Mouse (Mus musculus) liver, embryonic 13.5 days (tissue): ENCODE measurements around the gene 1810065E05Rik. TPM values are rescaled to one million over a fixed set of nuclear protein-coding genes. Genes with fewer than 3 reads are reported as not detected.

Experiments used
- ATAC-seq: fragments of 200-750 bp; cut with Nextera tagmentation; 2 replicates; pipeline ENCODE4 v1.8.0; 2017; ENCODE audit warnings: low read depth, mild to moderate bottlenecking, moderate number of reproducible peaks, moderate library complexity
- DNase-seq: peaks from one replicate; pipeline ENCODE4 v3.0.0; 2022
- H3K27ac ChIP-seq: fragments of 300-500 bp; sonication (generic); 2 replicates; pipeline ENCODE4 v1.5.1; 2015; ENCODE audit warnings: moderate library complexity, mild to moderate bottlenecking, inconsistent platforms
- H3K27me3 ChIP-seq: fragments of 300-500 bp; sonication (generic); 2 replicates; pipeline ENCODE4 v1.6.1; 2015; ENCODE audit warnings: mild to moderate bottlenecking, inconsistent platforms
- H3K36me3 ChIP-seq: fragments of 300-500 bp; sonication (generic); 2 replicates; pipeline ENCODE4 v1.6.1; 2015; ENCODE audit warnings: mild to moderate bottlenecking, inconsistent platforms
- H3K4me1 ChIP-seq: fragments of 300-500 bp; sonication (generic); replicated peaks from 2 replicates; pipeline ENCODE4 v1.6.1; 2015; ENCODE audit warnings: inconsistent platforms
- H3K4me2 ChIP-seq: fragments of 300-500 bp; sonication (generic); 2 replicates; pipeline ENCODE4 v1.6.1; 2015; ENCODE audit warnings: inconsistent platforms, mild to moderate bottlenecking, moderate library complexity
- H3K4me3 ChIP-seq: fragments of 300-500 bp; sonication (generic); replicated peaks from 2 replicates; pipeline ENCODE4 v1.5.1; 2015; ENCODE audit warnings: mild to moderate bottlenecking, inconsistent platforms
- H3K9ac ChIP-seq: fragments of 300-500 bp; sonication (generic); 2 replicates; pipeline ENCODE4 v1.6.1; 2015; ENCODE audit warnings: mild to moderate bottlenecking, inconsistent platforms
- H3K9me3 ChIP-seq: fragments of 300-500 bp; sonication (generic); replicated peaks from 2 replicates; pipeline ENCODE4 v1.6.1; 2016; ENCODE audit warnings: inconsistent platforms
- WGBS: fragments of 180-500 bp; shearing (Covaris S2); methylation state at CpG from one replicate; pipeline ENCODE4 v1.1.7; 2015; ENCODE audit not compliant: insufficient replicate concordance; 5-methylcytosine and 5-hydroxymethylcytosine counted together
- polyA plus RNA-seq: library from polyadenylated mRNA; unstranded; fragments of >200 nt; fragmentation: Nextera tagmentation; extraction: Ambion mirVana; gene quantifications from 2 replicates; pipeline ENCODE4 v1.2.1, GENCODE M21; 2015

Gene 1810065E05Rik
- not detected in 2 replicates for polyA plus RNA-seq

DNA sequence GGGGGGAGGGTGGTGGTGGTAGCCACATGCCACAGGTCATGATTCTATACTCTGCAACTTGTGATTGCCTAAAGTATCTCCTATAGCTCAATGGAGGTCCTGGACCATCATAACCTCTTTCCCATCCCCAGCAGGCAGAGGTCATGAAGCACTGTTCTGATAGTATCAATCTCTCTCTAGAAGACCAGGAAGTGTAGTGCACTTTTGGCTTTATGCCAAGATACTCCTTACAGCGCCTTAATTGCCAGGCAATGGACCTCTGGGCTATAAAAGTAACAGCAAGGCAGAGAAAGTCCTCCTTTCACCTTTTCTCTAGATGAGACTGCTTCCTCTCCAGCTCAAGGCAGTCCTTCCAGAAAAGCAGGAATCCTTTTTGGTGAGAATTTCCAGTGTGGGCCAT is at the start of gene 1810065E05Rik:
1810065E05Rik (plus strand) TSS at position 297 of the 400 bp plus-strand sequence.
- no peak within 1 kb of the TSS for H3K27ac ChIP-seq
- ATAC-seq, result no peak
- no peak for DNase-seq
- 35% methylated on average over 1 of the region's 1 CpGs for WGBS
- H3K9ac ChIP-seq, result no peak within 1 kb of the TSS
- H3K4me3 ChIP-seq, result no peak within 1 kb of the TSS
- H3K4me2 ChIP-seq, result no peak within 1 kb of the TSS
- H3K27me3 ChIP-seq, result no peaks in the 10 kb centered on the region
- H3K4me1 ChIP-seq, result no peaks in the 10 kb centered on the region
- H3K36me3 ChIP-seq, result no peaks in the 10 kb centered on the region
- no peaks in the 10 kb centered on the region for H3K9me3 ChIP-seq

DNA sequence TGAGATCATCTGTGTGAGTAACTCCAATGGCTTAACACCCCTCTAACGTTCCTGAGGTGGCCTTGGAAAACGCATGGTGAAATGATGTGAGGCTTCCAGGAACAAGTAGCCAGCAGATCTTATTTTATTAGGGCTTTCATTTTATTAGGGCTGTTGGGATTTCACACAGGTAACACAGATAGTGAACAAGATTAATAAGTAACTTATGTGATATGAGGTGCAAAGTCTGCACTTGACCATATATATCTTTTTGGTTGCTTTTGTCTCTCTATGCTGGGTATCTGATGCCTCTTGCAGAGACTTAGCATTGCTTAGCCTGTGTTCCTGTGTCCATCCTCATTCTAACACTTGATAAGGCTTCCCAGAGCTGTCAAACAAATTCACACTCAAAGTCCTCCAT is 43.6 kb upstream of the 1810065E05Rik start:
- Histone ChIP-seq H3K4me2 (no peak overlapping the region), H3K4me3 (no peak overlapping the region), H3K9me3 (no peaks in the 10 kb centered on the region), H3K9ac (no peak overlapping the region), H3K36me3 (no peaks in the 10 kb centered on the region), H3K4me1 (peaks cover 7% of the 10 kb centered on the region), H3K27ac (no peak overlapping the region), H3K27me3 (peaks cover 6% of the 10 kb centered on the region; the same call in 1 of the 2 replicates)
- 66% methylated on average over 2 of the region's 2 CpGs for WGBS
- DNase-seq (no peak), ATAC-seq (no peak)

DNA sequence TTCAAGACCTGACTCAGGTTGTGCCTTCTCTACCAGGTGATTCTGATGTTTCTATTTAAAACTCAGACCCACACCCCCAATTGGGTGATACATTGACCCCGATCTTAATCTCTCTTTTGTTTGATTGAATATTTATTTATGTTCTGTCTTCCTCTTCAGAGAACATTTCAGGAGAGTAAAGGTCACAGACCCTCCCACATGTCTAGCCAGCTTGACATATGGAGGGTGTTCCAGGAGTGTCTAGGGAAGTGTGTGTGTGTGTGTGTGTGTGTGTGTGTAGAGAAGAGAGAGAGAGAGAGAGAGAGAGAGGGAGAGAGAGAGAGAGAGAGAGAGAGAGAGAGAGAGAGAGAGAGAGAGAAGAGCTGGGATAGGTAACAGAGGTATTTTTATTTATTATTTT is 43.2 kb upstream of the 1810065E05Rik start:
- Histone ChIP-seq H3K9ac (no peak overlapping the region), H3K9me3 (no peaks in the 10 kb centered on the region), H3K4me3 (no peak overlapping the region), H3K27me3 (peaks cover 6% of the 10 kb centered on the region; the same call in 1 of the 2 replicates), H3K36me3 (no peaks in the 10 kb centered on the region), H3K27ac (no peak overlapping the region), H3K4me2 (no peak overlapping the region), H3K4me1 (peaks cover 7% of the 10 kb centered on the region)
- ATAC-seq (no peak), DNase-seq (no peak)
- 47% methylated on average over 1 of the region's 1 CpGs for WGBS

DNA sequence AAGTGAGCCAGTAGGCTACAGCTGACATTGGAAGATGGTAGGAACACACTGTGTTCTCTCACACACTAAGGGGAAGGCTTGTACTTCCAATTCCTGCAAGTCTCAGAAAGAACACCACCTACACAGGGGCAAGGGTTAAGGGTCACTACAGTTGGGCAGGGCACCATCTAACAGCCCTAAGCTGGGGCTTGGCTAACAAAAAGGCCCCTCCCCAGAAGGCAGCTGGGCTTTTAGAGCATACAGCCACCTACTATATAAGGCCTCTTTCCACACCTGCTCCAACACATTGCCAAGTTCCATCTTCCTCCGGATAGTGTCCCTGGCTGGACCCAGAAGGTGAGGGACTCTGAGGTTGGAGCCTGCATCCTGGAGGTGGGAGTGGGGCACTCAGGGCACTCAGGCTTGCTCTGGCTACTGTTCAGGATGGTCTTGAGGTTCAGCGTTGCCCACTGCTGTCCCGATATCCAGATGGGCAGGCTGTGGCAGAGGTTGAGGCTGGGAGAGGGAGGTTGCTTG is 42.1 kb upstream of the 1810065E05Rik start, which contains the start of gene Lypd8:
Lypd8 (plus strand) TSS at position 281 of the 516 bp plus-strand sequence.
- H3K4me3 ChIP-seq, result no peak within 1 kb of the TSS
- DNase-seq, result no peak
- H3K4me1 ChIP-seq, result peaks cover 7% of the 10 kb centered on the region
- ATAC-seq, result no peak
- no peaks in the 10 kb centered on the region for H3K36me3 ChIP-seq
- 66% methylated on average over 3 of the region's 3 CpGs for WGBS
- no peak within 1 kb of the TSS for H3K9ac ChIP-seq
- peaks cover 6% of the 10 kb centered on the region; the same call in 1 of the 2 replicates for H3K27me3 ChIP-seq
- H3K4me2 ChIP-seq, result no peak within 1 kb of the TSS
- H3K9me3 ChIP-seq, result no peaks in the 10 kb centered on the region
- H3K27ac ChIP-seq, result no peak within 1 kb of the TSS

DNA sequence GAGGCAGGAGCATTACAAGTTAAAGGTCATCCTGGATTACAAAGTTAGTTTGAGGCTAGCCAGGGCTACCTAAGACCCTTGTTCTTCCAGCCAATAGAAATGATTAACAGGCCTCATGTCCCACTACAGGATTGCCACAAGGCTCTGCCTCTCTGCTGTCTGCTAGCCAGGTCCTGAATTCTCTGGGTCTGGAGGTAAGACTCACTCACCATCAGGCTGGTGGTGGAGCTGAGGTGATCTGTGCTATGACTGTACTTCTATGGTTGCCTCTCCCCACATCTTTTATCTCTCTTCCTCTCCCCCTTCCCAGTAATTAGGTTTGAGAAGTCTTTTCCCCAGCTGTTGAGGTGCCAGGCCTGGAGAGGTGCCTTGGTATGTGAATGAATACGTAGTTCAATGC is 41.4 kb upstream of the 1810065E05Rik start:
- WGBS, result 63% methylated on average over 1 of the region's 1 CpGs
- DNase-seq (no peak), ATAC-seq (no peak)
- no peak overlapping the region for H3K4me2 ChIP-seq
- peaks cover 7% of the 10 kb centered on the region for H3K4me1 ChIP-seq
- no peaks in the 10 kb centered on the region for H3K9me3 ChIP-seq
- H3K9ac ChIP-seq, result no peak overlapping the region
- no peak overlapping the region for H3K27ac ChIP-seq
- no peak overlapping the region for H3K4me3 ChIP-seq
- H3K36me3 ChIP-seq, result no peaks in the 10 kb centered on the region
- H3K27me3 ChIP-seq, result peaks cover 6% of the 10 kb centered on the region; the same call in 1 of the 2 replicates

DNA sequence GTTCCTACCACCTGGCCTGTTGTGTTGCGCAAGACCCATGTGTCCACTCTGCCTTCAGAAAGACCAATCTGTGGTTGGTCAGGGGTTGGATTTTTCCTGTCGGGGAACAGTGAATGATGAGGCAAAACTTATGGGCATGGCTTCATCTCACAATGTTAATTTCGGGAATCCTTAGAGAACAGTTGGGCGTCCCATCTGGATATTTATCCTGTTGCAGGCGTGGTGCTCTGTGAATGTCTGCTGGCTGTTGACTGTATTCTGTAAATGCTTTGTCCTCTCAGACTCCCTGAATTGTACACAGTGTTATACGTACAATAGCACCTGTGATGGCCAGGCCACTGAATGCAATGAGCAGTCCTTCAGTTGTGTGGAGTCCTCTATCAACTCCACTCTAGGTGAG is 38.4 kb upstream of the 1810065E05Rik start:
- ATAC-seq (no peak), DNase-seq (no peak)
- Histone ChIP-seq H3K4me1 (peaks cover 7% of the 10 kb centered on the region), H3K9ac (no peak overlapping the region), H3K27ac (no peak overlapping the region), H3K4me3 (no peak overlapping the region), H3K36me3 (no peaks in the 10 kb centered on the region), H3K4me2 (no peak overlapping the region), H3K9me3 (no peaks in the 10 kb centered on the region), H3K27me3 (peaks cover 6% of the 10 kb centered on the region; the same call in 1 of the 2 replicates)
- WGBS, result 69% methylated on average over 6 of the region's 6 CpGs

DNA sequence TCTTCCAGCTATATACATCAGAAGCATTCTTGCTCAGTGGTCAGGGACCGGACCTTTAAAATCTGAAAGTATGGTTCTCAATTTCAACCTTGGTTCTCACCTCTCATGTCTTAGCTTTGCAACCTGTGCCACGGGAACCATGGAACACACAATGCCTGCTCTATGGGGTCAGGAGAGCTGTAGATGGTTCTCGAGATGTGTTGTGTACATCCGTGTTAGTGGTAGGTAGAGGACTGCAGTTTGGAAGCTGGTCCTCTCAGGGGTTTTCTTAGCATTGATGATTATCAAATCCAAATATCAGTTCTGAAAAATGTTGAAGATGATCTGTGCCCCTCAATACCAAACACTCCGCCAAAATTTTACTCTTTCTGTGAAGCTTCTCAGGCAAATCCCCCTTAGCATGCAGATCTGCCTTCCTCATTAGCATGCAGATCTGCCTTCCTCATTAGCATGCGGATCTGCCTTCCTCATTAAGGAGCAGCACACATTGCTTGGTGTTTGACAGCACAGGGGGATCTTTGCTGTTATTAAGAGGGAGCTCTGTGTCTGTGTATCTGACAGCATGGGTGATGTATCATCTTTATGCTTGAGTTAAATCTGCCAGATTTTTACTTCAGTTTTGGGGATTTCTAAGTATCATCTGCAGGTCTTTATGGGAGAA is 20.8 kb upstream of the 1810065E05Rik start:
- no peak overlapping the region for H3K27ac ChIP-seq
- H3K27me3 ChIP-seq, result no peaks in the 10 kb centered on the region
- DNase-seq (no peak), ATAC-seq (no peak)
- H3K4me3 ChIP-seq, result no peak overlapping the region
- 49% methylated on average over 6 of the region's 6 CpGs for WGBS
- no peaks in the 10 kb centered on the region for H3K9me3 ChIP-seq
- H3K4me1 ChIP-seq, result 0 out of 2 replicates have a peak, but pooled peaks cover 3% of the 10 kb centered on the region
- no peaks in the 10 kb centered on the region for H3K36me3 ChIP-seq
- H3K4me2 ChIP-seq, result no peak overlapping the region
- no peak overlapping the region for H3K9ac ChIP-seq

DNA sequence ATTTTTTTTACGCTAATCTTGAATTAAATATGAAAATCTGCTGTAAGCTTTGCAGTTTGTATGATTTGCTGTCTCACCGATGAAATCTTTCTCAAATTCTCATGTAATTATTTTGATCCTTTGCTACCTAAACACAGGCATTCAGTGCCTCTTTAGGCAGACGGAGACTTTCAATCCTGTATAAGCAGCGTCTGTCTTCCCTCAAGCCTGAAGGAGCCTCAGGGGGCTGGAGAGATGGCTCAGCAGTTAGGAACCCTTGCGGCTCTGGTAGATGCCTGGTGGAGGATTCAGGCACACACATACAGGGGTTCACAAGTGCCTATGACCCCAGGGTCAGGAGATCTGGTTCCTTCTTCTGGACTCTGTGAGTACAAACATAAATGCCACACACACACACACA is 20.3 kb upstream of the 1810065E05Rik start:
- H3K4me3 ChIP-seq, result no peak overlapping the region
- 61% methylated on average over 5 of the region's 5 CpGs for WGBS

GRCm38 (mm10) chr11:58408066-58408465 is 12.8 kb upstream of the 1810065E05Rik start:
- H3K27me3 ChIP-seq, result no peaks in the 10 kb centered on the region
- no peak overlapping the region for H3K4me2 ChIP-seq
- H3K36me3 ChIP-seq, result no peaks in the 10 kb centered on the region
- H3K9me3 ChIP-seq, result no peaks in the 10 kb centered on the region
- DNase-seq (no peak), ATAC-seq (no peak)
- no peak overlapping the region for H3K27ac ChIP-seq
- no peaks in the 10 kb centered on the region for H3K4me1 ChIP-seq
- H3K9ac ChIP-seq, result no peak overlapping the region
- 66% methylated on average over 3 of the region's 3 CpGs for WGBS
- H3K4me3 ChIP-seq, result no peak overlapping the region

More for the DNA sequence above, 20.3 kb upstream of the 1810065E05Rik start:
- Histone ChIP-seq H3K4me2 (no peak overlapping the region), H3K27me3 (no peaks in the 10 kb centered on the region), H3K4me1 (0 out of 2 replicates have a peak, but pooled peaks cover 3% of the 10 kb centered on the region), H3K9ac (no peak overlapping the region), H3K9me3 (no peaks in the 10 kb centered on the region), H3K36me3 (no peaks in the 10 kb centered on the region), H3K27ac (no peak overlapping the region)
- DNase-seq (no peak), ATAC-seq (no peak)

DNA sequence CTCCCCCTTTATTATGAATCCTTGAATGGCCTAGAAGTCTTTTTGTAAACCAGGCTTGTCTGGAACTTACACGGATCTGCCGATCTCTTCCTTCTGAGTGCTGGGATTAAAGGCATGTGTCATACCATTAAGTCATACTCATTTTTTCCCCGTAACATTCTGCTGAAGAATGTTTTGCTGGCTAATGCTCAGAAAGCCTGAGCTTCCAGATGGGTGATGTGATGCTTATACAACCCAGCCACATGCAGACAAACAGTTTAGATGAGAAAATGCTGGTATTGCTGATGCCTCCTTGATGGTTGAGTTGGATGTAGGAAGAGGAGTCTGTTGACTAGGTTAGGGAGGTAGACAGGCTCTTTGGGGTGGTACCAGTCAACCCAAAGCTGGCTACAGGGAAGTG is 2.6 kb upstream of the 1810065E05Rik start:
- 63% methylated on average over 3 of the region's 3 CpGs for WGBS
- H3K4me1 ChIP-seq, result no peaks in the 10 kb centered on the region
- no peak for ATAC-seq
- H3K27ac ChIP-seq, result no peak overlapping the region
- no peak overlapping the region for H3K4me3 ChIP-seq
- H3K27me3 ChIP-seq, result no peaks in the 10 kb centered on the region
- H3K9ac ChIP-seq, result no peak overlapping the region
- no peaks in the 10 kb centered on the region for H3K36me3 ChIP-seq
- no peak overlapping the region for H3K4me2 ChIP-seq
- H3K9me3 ChIP-seq, result no peaks in the 10 kb centered on the region
- no peak for DNase-seq

- 61% methylated on average over 3 of the region's 3 CpGs for WGBS
- DNase-seq (no peak), ATAC-seq (no peak)
- no peaks in the 10 kb centered on the region for H3K9me3 ChIP-seq
- H3K4me3 ChIP-seq, result no peak within 1 kb of the TSS
- no peaks in the 10 kb centered on the region for H3K36me3 ChIP-seq
- 0 out of 2 replicates have a peak, but pooled peaks cover 3% of the 10 kb centered on the region for H3K27me3 ChIP-seq
- H3K4me1 ChIP-seq, result no peaks in the 10 kb centered on the region
- no peak within 1 kb of the TSS for H3K4me2 ChIP-seq
- H3K27ac ChIP-seq, result no peak within 1 kb of the TSS
- no peak within 1 kb of the TSS for H3K9ac ChIP-seq
These were observed 11.3 kb downstream of the 1810065E05Rik start, which contains the start of gene Gm12253 for GRCm38 (mm10) chr11:58432259-58432658. Gene Gm12253, plus strand, starts transcription at chr11:58432559.

DNA sequence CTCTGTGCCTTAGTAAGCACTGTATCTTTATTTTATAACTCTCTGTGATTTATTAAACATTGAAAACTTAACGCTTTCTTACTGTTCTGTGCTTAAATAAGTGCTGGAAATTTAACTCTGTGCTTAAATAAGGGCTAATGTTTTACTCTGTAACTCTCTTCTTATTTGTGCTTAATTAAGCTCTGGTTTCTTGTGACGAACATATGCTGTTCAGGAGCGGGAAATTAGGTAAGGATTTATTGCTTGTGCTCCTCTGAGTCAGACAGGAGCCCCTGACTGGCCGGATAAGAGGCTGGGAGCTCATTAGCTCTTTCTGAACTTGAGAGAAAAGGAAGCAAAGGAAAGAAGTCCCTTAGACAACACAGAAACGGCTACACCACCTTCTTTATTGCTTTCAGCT is 17.0 kb downstream of the 1810065E05Rik start:
- H3K27me3 ChIP-seq, result no peaks in the 10 kb centered on the region
- H3K4me1 ChIP-seq, result no peaks in the 10 kb centered on the region
- H3K9ac ChIP-seq, result no peak overlapping the region
- 38% methylated on average over 5 of the region's 5 CpGs for WGBS
- H3K4me2 ChIP-seq, result no peak overlapping the region
- ATAC-seq, result no peak
- no peaks in the 10 kb centered on the region for H3K36me3 ChIP-seq
- H3K27ac ChIP-seq, result no peak overlapping the region
- no peak for DNase-seq
- no peak overlapping the region for H3K4me3 ChIP-seq
- no peaks in the 10 kb centered on the region for H3K9me3 ChIP-seq
